Mouse (Mus musculus): ENCODE measurements at regions not wholly inside any gene's neighbourhood (a gene's known extent, or its start where the extent isn't known, plus 50 kb on each side); places are given as distances from the start of the nearest gene placed in this dataset.

DNA sequence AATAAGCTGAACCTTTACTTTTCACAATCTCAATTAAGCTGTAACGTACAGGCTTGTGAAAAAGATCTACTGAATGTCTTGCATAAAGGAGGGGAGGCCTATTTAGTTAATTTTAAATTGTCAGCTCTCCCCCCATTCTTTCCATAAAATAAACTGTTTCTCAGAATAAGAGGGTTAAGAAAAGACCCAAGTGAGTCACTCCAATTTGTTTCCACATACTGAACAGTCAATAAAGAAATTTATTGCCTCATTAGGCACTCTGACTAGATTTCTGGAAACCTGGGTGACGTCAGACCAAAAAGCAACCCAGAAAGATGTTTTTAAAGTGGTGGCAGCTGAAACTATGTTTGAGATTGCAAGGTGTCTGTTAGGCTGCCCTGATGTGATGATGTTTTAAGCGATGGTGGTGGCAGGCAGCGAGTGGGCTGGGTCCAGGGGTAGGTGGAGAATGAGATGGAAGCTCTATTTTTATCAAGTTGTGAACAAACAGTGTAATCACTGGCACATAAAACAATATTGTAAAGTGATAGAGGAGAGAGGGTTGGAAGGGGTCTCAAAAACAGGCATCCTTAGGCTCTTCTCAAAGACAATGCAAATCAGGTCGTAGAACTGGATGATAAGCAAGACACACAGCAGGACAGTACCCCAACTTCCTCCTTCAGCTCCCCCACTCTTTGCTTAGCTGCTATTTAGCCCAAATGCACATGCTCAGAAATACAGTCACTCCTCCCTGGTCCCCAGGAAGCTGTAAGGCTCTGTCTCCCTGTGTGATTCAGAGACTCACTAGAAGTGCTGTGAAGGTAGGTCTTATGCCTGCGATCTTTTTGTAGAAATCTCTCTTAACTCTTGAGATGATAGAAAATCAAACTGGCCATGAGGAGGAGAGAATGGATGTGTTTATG, 288.0 kb downstream of the Usp25 start:
- Histone ChIP-seq H3K27me3 (no peaks in the 10 kb centered on the region), H3K4me2 (replicated peaks) (no peak overlapping the region), H3K4me3 (replicated peaks) (no peak overlapping the region), H3K9ac (replicated peaks) (no peak overlapping the region), H3K9me3 (no peaks in the 10 kb centered on the region), H3K36me3 (0 out of 2 replicates have a peak, but pooled peaks cover 8% of the 10 kb centered on the region), H3K4me1 (replicated peaks) (no peaks in the 10 kb centered on the region), H3K27ac (no peak overlapping the region)
- 73% methylated on average over 6 of the region's 6 CpGs for WGBS
- no peak for ATAC-seq

GRCm38 (mm10) chr16:77300572-77301213, 287.2 kb downstream of the Usp25 start:
- H3K27me3 ChIP-seq, result no peaks in the 10 kb centered on the region
- no peak for ATAC-seq
- H3K27ac ChIP-seq, result 0 out of 2 replicates have a peak overlapping the region, but pooled peaks have one; percentile 14
- no peaks in the 10 kb centered on the region for H3K9me3 ChIP-seq
- no peaks in the 10 kb centered on the region for H3K4me1 ChIP-seq (replicated peaks)
- H3K9ac ChIP-seq (replicated peaks), result no peak overlapping the region
- 0 out of 2 replicates have a peak, but pooled peaks cover 8% of the 10 kb centered on the region for H3K36me3 ChIP-seq
- WGBS, result 69% methylated on average over 6 of the region's 6 CpGs
- H3K4me3 ChIP-seq (replicated peaks), result no peak overlapping the region
- no peak overlapping the region for H3K4me2 ChIP-seq (replicated peaks)

GRCm38 (mm10) chr16:77295574-77296355, 282.3 kb downstream of the Usp25 start:
- Histone ChIP-seq H3K27me3 (no peaks in the 10 kb centered on the region), H3K9ac (replicated peaks) (no peak overlapping the region), H3K36me3 (0 out of 2 replicates have a peak, but pooled peaks cover 8% of the 10 kb centered on the region), H3K4me2 (replicated peaks) (no peak overlapping the region), H3K4me3 (replicated peaks) (no peak overlapping the region), H3K27ac (no peak overlapping the region), H3K4me1 (replicated peaks) (peaks cover 11% of the 10 kb centered on the region), H3K9me3 (no peaks in the 10 kb centered on the region)
- no peak for ATAC-seq
- 86% methylated on average over 4 of the region's 4 CpGs for WGBS

- no peaks in the 10 kb centered on the region for H3K27me3 ChIP-seq
- no peak overlapping the region for H3K4me2 ChIP-seq (replicated peaks)
- H3K4me3 ChIP-seq (replicated peaks), result no peak overlapping the region
- 70% methylated on average over 2 of the region's 2 CpGs for WGBS
- ATAC-seq, result peak; percentile 45; the same call in 1 of the 2 replicates
- no peak overlapping the region for H3K9ac ChIP-seq (replicated peaks)
- no peaks in the 10 kb centered on the region for H3K36me3 ChIP-seq
- peak overlapping the region; percentile 64; the same call in 1 of the 2 replicates for H3K27ac ChIP-seq
- no peaks in the 10 kb centered on the region for H3K9me3 ChIP-seq
- peaks cover 11% of the 10 kb centered on the region for H3K4me1 ChIP-seq (replicated peaks)
Observed at GRCm38 (mm10) chr16:77292317-77292771, 278.8 kb downstream of the Usp25 start.

- WGBS, result 60% methylated on average over 8 of the region's 8 CpGs
- no peak overlapping the region for H3K9ac ChIP-seq (replicated peaks)
- peak; percentile 43; the same call in 1 of the 2 replicates for ATAC-seq
Observed at GRCm38 (mm10) chr16:77291723-77292316, 278.3 kb downstream of the Usp25 start.

DNA sequence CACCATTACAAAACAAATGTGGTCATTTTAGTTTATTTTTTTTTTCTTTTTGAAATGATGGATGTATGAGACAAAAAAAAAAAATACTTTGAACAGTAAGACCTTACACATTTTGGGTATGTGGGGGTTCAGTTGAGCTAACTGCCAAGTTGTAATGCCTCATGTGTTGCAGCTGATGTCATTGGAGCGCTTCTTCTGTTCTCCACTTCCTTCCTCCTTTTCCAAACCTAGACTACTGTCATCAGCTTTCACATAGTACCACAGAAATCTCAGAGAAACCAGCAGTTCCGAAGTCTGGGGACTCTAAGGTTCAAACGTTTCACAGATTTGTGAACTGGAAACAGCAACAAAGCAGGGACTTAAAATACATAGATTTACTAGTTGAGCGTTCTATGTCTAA, 270.7 kb downstream of the Usp25 start:
- no peak for ATAC-seq
- no peaks in the 10 kb centered on the region for H3K27me3 ChIP-seq
- H3K9me3 ChIP-seq, result no peaks in the 10 kb centered on the region
- no peak overlapping the region for H3K9ac ChIP-seq (replicated peaks)
- H3K27ac ChIP-seq, result no peak overlapping the region
- H3K4me1 ChIP-seq (replicated peaks), result peaks cover 6% of the 10 kb centered on the region; the same call in 1 of the 2 replicates
- WGBS, result 88% methylated on average over 4 of the region's 4 CpGs
- no peaks in the 10 kb centered on the region for H3K36me3 ChIP-seq
- H3K4me2 ChIP-seq (replicated peaks), result no peak overlapping the region
- no peak overlapping the region for H3K4me3 ChIP-seq (replicated peaks)

More at GRCm38 (mm10) chr16:77291723-77292316, 278.3 kb downstream of the Usp25 start:
- Histone ChIP-seq H3K4me3 (replicated peaks) (no peak overlapping the region), H3K36me3 (no peaks in the 10 kb centered on the region), H3K4me2 (replicated peaks) (no peak overlapping the region), H3K9me3 (no peaks in the 10 kb centered on the region), H3K27ac (peak overlapping the region; percentile 64; the same call in 1 of the 2 replicates), H3K4me1 (replicated peaks) (peaks cover 11% of the 10 kb centered on the region), H3K27me3 (no peaks in the 10 kb centered on the region)

DNA sequence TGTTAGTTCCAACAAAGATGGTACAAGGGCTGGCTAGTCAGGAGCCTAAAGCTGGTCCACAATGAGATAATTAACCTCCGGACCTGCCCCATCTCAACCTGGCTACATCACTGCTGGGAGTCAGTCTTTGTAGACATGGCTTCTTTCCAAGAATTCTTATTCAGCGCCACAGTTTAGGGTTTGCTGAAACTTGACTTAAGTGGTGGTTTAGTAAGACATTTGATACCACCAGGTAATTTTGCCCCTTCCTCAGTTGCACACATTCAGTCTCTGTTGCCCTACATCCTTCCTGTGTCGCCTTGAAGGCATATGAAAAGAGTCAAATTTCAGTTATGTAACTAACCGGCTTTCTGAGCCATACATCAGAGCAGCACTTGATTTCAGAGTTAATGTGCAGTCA, 266.4 kb downstream of the Usp25 start:
- Histone ChIP-seq H3K4me1 (replicated peaks) (peaks cover 6% of the 10 kb centered on the region; the same call in 1 of the 2 replicates), H3K36me3 (no peaks in the 10 kb centered on the region), H3K27me3 (no peaks in the 10 kb centered on the region), H3K4me3 (replicated peaks) (no peak overlapping the region), H3K9ac (replicated peaks) (no peak overlapping the region), H3K4me2 (replicated peaks) (no peak overlapping the region), H3K9me3 (no peaks in the 10 kb centered on the region), H3K27ac (no peak overlapping the region)
- no peak for ATAC-seq
- WGBS, result 89% methylated on average over 4 of the region's 4 CpGs

DNA sequence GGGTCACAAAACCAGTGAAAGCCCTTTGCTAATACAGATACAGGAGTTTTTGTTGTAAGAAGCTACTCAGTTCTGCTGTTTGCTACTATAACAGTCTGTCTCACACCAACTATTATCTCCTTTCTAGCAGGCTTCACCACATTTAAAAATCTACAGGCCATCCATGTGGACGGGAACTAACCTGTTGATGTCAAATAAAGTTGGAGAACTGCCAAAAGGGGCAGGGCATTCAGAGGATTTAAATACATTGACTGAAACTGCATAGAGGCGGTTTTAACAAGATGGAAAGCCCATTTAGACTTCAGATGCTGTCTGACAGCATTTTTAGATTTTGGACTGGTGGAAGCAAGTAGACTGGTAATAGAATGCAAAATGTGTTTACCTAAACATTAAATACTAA, 266.0 kb downstream of the Usp25 start:
- Histone ChIP-seq H3K36me3 (no peaks in the 10 kb centered on the region), H3K4me2 (replicated peaks) (no peak overlapping the region), H3K27ac (no peak overlapping the region), H3K9ac (replicated peaks) (no peak overlapping the region), H3K4me1 (replicated peaks) (peaks cover 6% of the 10 kb centered on the region; the same call in 1 of the 2 replicates), H3K4me3 (replicated peaks) (no peak overlapping the region), H3K9me3 (no peaks in the 10 kb centered on the region), H3K27me3 (no peaks in the 10 kb centered on the region)
- ATAC-seq, result no peak
- 46% methylated on average over 2 of the region's 2 CpGs for WGBS

- Histone ChIP-seq H3K27ac (no peak overlapping the region), H3K4me1 (replicated peaks) (no peaks in the 10 kb centered on the region), H3K4me2 (replicated peaks) (no peak overlapping the region), H3K4me3 (replicated peaks) (no peak overlapping the region), H3K36me3 (no peaks in the 10 kb centered on the region), H3K27me3 (no peaks in the 10 kb centered on the region), H3K9ac (replicated peaks) (no peak overlapping the region), H3K9me3 (no peaks in the 10 kb centered on the region)
- ATAC-seq, result no peak
- 88% methylated on average over 3 of the region's 3 CpGs for whole genome bisulfite sequencing
Observed at GRCm38 (mm10) chr16:77273306-77273705, 259.8 kb downstream of the Usp25 start.

DNA sequence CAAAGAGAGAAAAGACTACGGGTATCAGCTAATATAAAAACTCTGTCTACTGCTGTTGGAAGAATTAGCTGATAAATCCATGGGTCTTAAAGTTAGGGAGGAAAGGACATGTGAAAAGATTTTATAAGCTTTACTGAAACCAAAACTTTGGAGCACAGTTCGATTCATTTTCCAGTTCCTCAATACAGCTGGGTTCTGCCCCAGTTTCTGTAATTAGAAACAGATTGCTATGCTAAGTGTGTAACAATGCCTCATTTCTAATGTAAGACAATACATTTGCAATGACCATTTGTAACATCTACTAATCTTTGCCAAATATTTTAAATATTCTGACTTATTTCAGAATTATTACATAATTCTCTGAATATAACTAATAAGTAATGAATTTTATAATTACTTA, 255.4 kb downstream of the Usp25 start:
- H3K27ac ChIP-seq, result no peak overlapping the region
- ATAC-seq, result no peak
- no peaks in the 10 kb centered on the region for H3K9me3 ChIP-seq
- H3K4me3 ChIP-seq (replicated peaks), result no peak overlapping the region
- H3K4me2 ChIP-seq (replicated peaks), result no peak overlapping the region
- no peak overlapping the region for H3K9ac ChIP-seq (replicated peaks)
- no peaks in the 10 kb centered on the region for H3K4me1 ChIP-seq (replicated peaks)
- H3K36me3 ChIP-seq, result no peaks in the 10 kb centered on the region
- H3K27me3 ChIP-seq, result no peaks in the 10 kb centered on the region
- 86% methylated on average over 2 of the region's 2 CpGs for whole genome bisulfite sequencing

- Histone ChIP-seq H3K27ac (no peak overlapping the region), H3K9me3 (no peaks in the 10 kb centered on the region), H3K4me2 (replicated peaks) (no peak overlapping the region), H3K27me3 (no peaks in the 10 kb centered on the region), H3K4me3 (replicated peaks) (no peak overlapping the region), H3K9ac (replicated peaks) (no peak overlapping the region), H3K4me1 (replicated peaks) (no peaks in the 10 kb centered on the region), H3K36me3 (no peaks in the 10 kb centered on the region)
- ATAC-seq, result no peak
Observed at GRCm38 (mm10) chr16:77267679-77268078, 254.2 kb downstream of the Usp25 start.

Measured in midbrain, embryonic 13.5 days (tissue).